Mouse (Mus musculus): ENCODE results near the gene Acot8. TPM values are rescaled to one million over a fixed set of nuclear protein-coding genes. Genes with fewer than 3 reads are reported as not detected.

The Acot8 gene
- total RNA-seq, 1 experiment, result 46.4 TPM

DNA sequence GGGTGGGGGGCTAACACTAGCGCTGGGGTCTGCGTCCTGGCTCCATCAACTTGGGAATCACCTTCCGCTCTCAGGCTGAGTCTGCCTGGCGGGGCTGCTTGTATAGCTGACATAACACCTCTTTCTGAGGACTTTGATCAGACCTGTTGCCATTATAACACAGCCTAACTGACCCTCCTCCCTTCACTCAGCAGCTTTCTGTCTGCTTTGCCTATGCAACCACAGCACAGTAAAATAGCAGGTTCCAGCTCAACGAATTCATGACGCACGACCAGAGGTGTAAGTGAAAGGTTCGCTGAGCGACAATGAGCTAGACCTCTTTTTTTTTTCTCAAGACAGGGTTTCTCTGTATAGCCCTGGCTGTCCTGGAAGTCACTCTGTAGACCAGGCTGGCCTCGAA lies 26.3 kb upstream of the Acot8 start:
- H3K4me1 ChIP-seq (ENCODE audit: control insufficient read depth in 2 of 2, insufficient read depth in 2 of 2, low read length in 2 of 2, poor library complexity in 1 of 2), result peaks cover 2 to 26% of the 10 kb centered on the region in 2 experiments; a peak in 2 of 4 replicates
- no peak overlapping the region for H3K27ac ChIP-seq (ENCODE audit: insufficient read depth, low read depth, low read length, poor library complexity, severe bottlenecking)
- H3K4me3 ChIP-seq (ENCODE audit: insufficient read depth in 1 of 2, low read depth in 1 of 2, low read length in 2 of 2, poor library complexity in 1 of 2, severe bottlenecking in 1 of 2), result no peak overlapping the region
- H3K36me3 ChIP-seq (ENCODE audit: control insufficient read depth, insufficient read depth, low read length, poor library complexity, severe bottlenecking), result peaks cover 29% of the 10 kb centered on the region
- H3K9ac ChIP-seq (ENCODE audit: insufficient read depth, low read depth, low read length, poor library complexity, severe bottlenecking), result no peak overlapping the region
- TF ChIP-seq CHD2 (IDR thresholded peaks at IDR 0.05; ENCODE audit: low read depth, low read length) (no peak), ZC3H11A (IDR thresholded peaks at IDR 0.05; ENCODE audit: borderline replicate concordance, low read depth, low read length) (no peak), ZNF384 (IDR thresholded peaks at IDR 0.05; ENCODE audit: low read depth, low read length) (no peak), MAFK (IDR thresholded peaks at IDR 0.05; ENCODE audit: insufficient read depth, low read depth, low read length) (no peak), HCFC1 (IDR thresholded peaks at IDR 0.05; ENCODE audit: borderline replicate concordance, insufficient read depth, low read length) (no peak)
- no peaks in the 10 kb centered on the region for H3K9me3 ChIP-seq (ENCODE audit: control insufficient read depth, insufficient read depth, low read depth, low read length)
- in situ Hi-C loops (cut with MboI; ENCODE audit: low sequenced_read_pairs in 2 of 2, unreplicated experiment in 2 of 2), result no loop called here
- DNase-seq (ENCODE audit: low read depth, low spot score), result no peak

DNA sequence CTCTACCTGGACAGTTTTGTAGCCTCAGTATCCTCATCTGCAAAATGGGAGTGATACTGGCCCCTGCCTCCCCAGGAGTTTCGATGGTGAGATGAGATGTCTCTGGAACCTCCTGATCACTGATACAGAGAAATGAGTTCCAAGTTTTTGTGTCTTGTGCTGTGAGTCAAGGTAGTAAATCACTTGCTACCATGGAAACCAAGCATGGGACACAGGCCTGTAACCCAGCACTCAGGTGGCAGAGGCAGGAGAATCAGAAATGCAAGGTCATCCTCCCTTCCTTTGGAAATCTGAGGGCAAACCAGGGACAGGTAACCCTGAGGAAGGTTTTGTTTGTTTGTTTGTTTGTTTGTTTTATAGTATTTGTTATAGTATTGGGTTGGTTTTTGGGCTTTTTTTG lies 24.4 kb upstream of the Acot8 start:
- H3K4me3 ChIP-seq (ENCODE audit: insufficient read depth in 1 of 2, low read depth in 1 of 2, low read length in 2 of 2, poor library complexity in 1 of 2, severe bottlenecking in 1 of 2), result no peak overlapping the region
- peaks cover 6 to 29% of the 10 kb centered on the region in 2 experiments; a peak in 3 of 4 replicates for H3K4me1 ChIP-seq (ENCODE audit: control insufficient read depth in 2 of 2, insufficient read depth in 2 of 2, low read length in 2 of 2, poor library complexity in 1 of 2)
- H3K9me3 ChIP-seq (ENCODE audit: control insufficient read depth, insufficient read depth, low read depth, low read length), result no peaks in the 10 kb centered on the region
- no peak for TF ChIP-seq MAFK (IDR thresholded peaks at IDR 0.05; ENCODE audit: insufficient read depth, low read depth, low read length)
- no peak for TF ChIP-seq CHD2 (IDR thresholded peaks at IDR 0.05; ENCODE audit: low read depth, low read length)
- TF ChIP-seq HCFC1 (IDR thresholded peaks at IDR 0.05; ENCODE audit: borderline replicate concordance, insufficient read depth, low read length), result no peak
- no peak for TF ChIP-seq ZC3H11A (IDR thresholded peaks at IDR 0.05; ENCODE audit: borderline replicate concordance, low read depth, low read length)
- TF ChIP-seq ZNF384 (IDR thresholded peaks at IDR 0.05; ENCODE audit: low read depth, low read length), result no peak
- no peak for DNase-seq (ENCODE audit: low read depth, low spot score)
- H3K9ac ChIP-seq (ENCODE audit: insufficient read depth, low read depth, low read length, poor library complexity, severe bottlenecking), result no peak overlapping the region
- H3K36me3 ChIP-seq (ENCODE audit: control insufficient read depth, insufficient read depth, low read length, poor library complexity, severe bottlenecking), result peaks cover 39% of the 10 kb centered on the region
- in situ Hi-C loops (cut with MboI; ENCODE audit: low sequenced_read_pairs in 2 of 2, unreplicated experiment in 2 of 2), result no loop called here
- peak overlapping the region; percentile 54 for H3K27ac ChIP-seq (ENCODE audit: insufficient read depth, low read depth, low read length, poor library complexity, severe bottlenecking)

DNA sequence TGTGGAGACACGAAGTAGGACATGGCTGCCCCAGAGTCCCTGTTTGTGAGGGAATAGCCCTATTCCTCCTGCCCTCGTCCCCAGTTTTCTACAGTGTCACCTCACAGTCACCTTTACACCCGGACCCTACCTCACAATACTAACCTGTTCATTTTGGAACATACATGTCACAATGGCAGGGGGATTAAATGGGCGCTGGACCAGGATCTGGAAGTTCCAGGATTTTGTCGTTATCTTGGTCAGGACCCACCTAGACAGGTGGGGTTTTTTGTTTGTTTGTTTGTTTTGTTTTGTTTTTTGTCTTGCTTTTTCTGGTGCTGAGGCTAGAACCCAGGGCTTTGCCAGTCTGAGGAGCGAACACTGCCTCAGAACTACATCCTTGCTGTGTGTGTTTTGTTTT lies 23.8 kb upstream of the Acot8 start, which contains the start of gene Spata25:
Gene Spata25 (minus strand): TSS at position 101 of the 400 bp plus-strand sequence.
- Histone ChIP-seq H3K4me1 (ENCODE audit: control insufficient read depth in 2 of 2, insufficient read depth in 2 of 2, low read length in 2 of 2, poor library complexity in 1 of 2) (peaks cover 6 to 29% of the 10 kb centered on the region in 2 experiments; a peak in 3 of 4 replicates), H3K9ac (ENCODE audit: insufficient read depth, low read depth, low read length, poor library complexity, severe bottlenecking) (peak within 1 kb of the TSS; percentile 33), H3K27ac (ENCODE audit: insufficient read depth, low read depth, low read length, poor library complexity, severe bottlenecking) (peak within 1 kb of the TSS; percentile 54), H3K4me3 (ENCODE audit: insufficient read depth in 1 of 2, low read depth in 1 of 2, low read length in 2 of 2, poor library complexity in 1 of 2, severe bottlenecking in 1 of 2) (peak within 1 kb of the TSS in 1 of 2 experiments; percentile 21; a peak in 1 of 4 replicates), H3K36me3 (ENCODE audit: control insufficient read depth, insufficient read depth, low read length, poor library complexity, severe bottlenecking) (peaks cover 39% of the 10 kb centered on the region), H3K9me3 (ENCODE audit: control insufficient read depth, insufficient read depth, low read depth, low read length) (no peaks in the 10 kb centered on the region)
- no peak for DNase-seq (ENCODE audit: low read depth, low spot score)
- in situ Hi-C loops (cut with MboI; ENCODE audit: low sequenced_read_pairs in 2 of 2, unreplicated experiment in 2 of 2), result no loop called here
- TF ChIP-seq HCFC1 (IDR thresholded peaks at IDR 0.05; ENCODE audit: borderline replicate concordance, insufficient read depth, low read length) (no peak), MAFK (IDR thresholded peaks at IDR 0.05; ENCODE audit: insufficient read depth, low read depth, low read length) (no peak), ZNF384 (IDR thresholded peaks at IDR 0.05; ENCODE audit: low read depth, low read length) (no peak)

DNA sequence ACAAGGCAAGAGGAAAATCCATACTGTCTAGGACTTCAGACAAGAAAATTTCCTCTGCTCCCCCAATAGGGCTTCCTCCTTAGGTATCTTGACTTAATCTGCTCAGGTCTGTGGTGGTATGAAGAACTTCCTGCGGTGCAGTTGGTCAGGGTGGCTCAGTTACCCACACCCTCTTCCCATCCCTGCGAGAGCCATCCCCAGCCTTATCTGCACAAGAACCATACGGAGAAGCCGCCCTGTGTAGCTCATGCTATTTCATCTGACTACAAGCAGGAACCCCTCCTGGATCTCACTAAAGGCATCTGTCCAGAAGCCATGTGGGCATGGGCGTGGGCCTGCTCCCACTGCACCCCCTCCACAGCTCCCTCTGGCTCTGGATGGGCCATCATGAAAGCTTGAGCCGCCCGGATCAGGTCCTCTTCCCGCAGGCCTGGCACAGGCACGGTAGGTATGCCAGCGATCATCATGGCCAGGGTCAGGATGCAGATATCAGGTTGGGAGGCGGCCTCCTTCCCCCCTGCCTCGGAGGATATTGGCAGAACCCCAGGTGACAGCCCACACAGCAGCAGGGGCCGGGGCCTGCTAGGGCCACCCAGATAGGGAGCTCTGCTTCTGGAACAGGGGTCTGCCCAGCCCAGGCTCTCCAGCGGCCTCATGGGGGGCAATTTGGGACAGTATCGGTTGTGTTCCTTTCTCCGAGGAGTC lies 22.6 kb upstream of the Acot8 start:
- no peak for DNase-seq (ENCODE audit: low read depth, low spot score)
- Histone ChIP-seq H3K9me3 (ENCODE audit: control insufficient read depth, insufficient read depth, low read depth, low read length) (no peaks in the 10 kb centered on the region), H3K9ac (ENCODE audit: insufficient read depth, low read depth, low read length, poor library complexity, severe bottlenecking) (peak overlapping the region; percentile 33), H3K27ac (ENCODE audit: insufficient read depth, low read depth, low read length, poor library complexity, severe bottlenecking) (no peak overlapping the region; the same call in 1 of the 2 replicates), H3K36me3 (ENCODE audit: control insufficient read depth, insufficient read depth, low read length, poor library complexity, severe bottlenecking) (peaks cover 39% of the 10 kb centered on the region), H3K4me3 (ENCODE audit: insufficient read depth in 1 of 2, low read depth in 1 of 2, low read length in 2 of 2, poor library complexity in 1 of 2, severe bottlenecking in 1 of 2) (peak overlapping the region in 1 of 2 experiments; percentile 21; a peak in 1 of 4 replicates), H3K4me1 (ENCODE audit: control insufficient read depth in 2 of 2, insufficient read depth in 2 of 2, low read length in 2 of 2, poor library complexity in 1 of 2) (peaks cover 6 to 29% of the 10 kb centered on the region in 2 experiments; a peak in 3 of 4 replicates)
- in situ Hi-C loops (cut with MboI; ENCODE audit: low sequenced_read_pairs in 2 of 2, unreplicated experiment in 2 of 2), result no loop called here
- no peak for TF ChIP-seq ZNF384 (IDR thresholded peaks at IDR 0.05; ENCODE audit: low read depth, low read length)
- no peak for TF ChIP-seq ZC3H11A (IDR thresholded peaks at IDR 0.05; ENCODE audit: borderline replicate concordance, low read depth, low read length)
- TF ChIP-seq HCFC1 (IDR thresholded peaks at IDR 0.05; ENCODE audit: borderline replicate concordance, insufficient read depth, low read length), result no peak
- no peak for TF ChIP-seq CHD2 (IDR thresholded peaks at IDR 0.05; ENCODE audit: low read depth, low read length)
- TF ChIP-seq MAFK (IDR thresholded peaks at IDR 0.05; ENCODE audit: insufficient read depth, low read depth, low read length), result no peak

Data from ES-E14 (cell line).